Mouse (Mus musculus) kidney, adult 2 months (tissue): Measurements from ENCODE around the gene Rnf207. TPM values are rescaled to one million over a fixed set of nuclear protein-coding genes. Genes with fewer than 3 reads are reported as not detected.

Source experiments
- DNase-seq: peaks from one replicate; pipeline ENCODE4 v3.0.0; 2021
- H3K27ac ChIP-seq: fragments of 200-500 bp; 2 replicates; pipeline ENCODE4 v1.5.1; 2012; ENCODE audit warnings: low read depth, low read length, control low read depth, inconsistent platforms; ENCODE audit not compliant: insufficient read depth
- H3K27me3 ChIP-seq: fragments of 200-500 bp; replicated peaks from 2 replicates; pipeline ENCODE4 v1.6.1; 2012; ENCODE audit warnings: mild to moderate bottlenecking, moderate library complexity, low read length, inconsistent platforms; ENCODE audit not compliant: control insufficient read depth, insufficient read depth
- H3K36me3 ChIP-seq: fragments of 200-500 bp; 2 replicates; pipeline ENCODE4 v1.6.1; 2012; ENCODE audit warnings: mild to moderate bottlenecking, moderate library complexity, low read length, inconsistent platforms; ENCODE audit not compliant: control insufficient read depth, insufficient read depth
- H3K4me1 ChIP-seq: fragments of 200-500 bp; 2 replicates; pipeline ENCODE4 v1.6.1; 2011; ENCODE audit warnings: low read length; ENCODE audit not compliant: control insufficient read depth, insufficient read depth
- H3K4me3 ChIP-seq: fragments of 200-500 bp; 2 replicates; pipeline ENCODE4 v1.5.1; 2011; ENCODE audit warnings: mild to moderate bottlenecking, low read depth, low read length, control low read depth; ENCODE audit not compliant: insufficient read depth
- CTCF ChIP-seq: fragments of 200-500 bp; conservative IDR thresholded peaks from 2 replicates; pipeline ENCODE4 v1.5.1; 2011; ENCODE audit warnings: low read depth, mild to moderate bottlenecking, control low read depth, low read length, moderate library complexity, mixed read lengths; ENCODE audit not compliant: insufficient read depth, insufficient read length
- POLR2A ChIP-seq: fragments of 200-500 bp; IDR thresholded peaks from one replicate; pipeline ENCODE4 v1.6.1; 2011; ENCODE audit warnings: low read depth, low read length, control low read depth
- WGBS: fragments of 180-500 bp; shearing (Covaris S2); methylation state at CpG from one replicate; pipeline ENCODE4 v1.1.7; 2018; 5-methylcytosine and 5-hydroxymethylcytosine counted together
- polyA plus RNA-seq: library from polyadenylated mRNA; depleted of rRNA; stranded (reverse); fragments of >200 nt; gene quantifications from 2 replicates; pipeline ENCODE4 v1.2.3, GENCODE M21; 2012

Rnf207 gene
- polyA plus RNA-seq, 1 experiment: 0.19 TPM

DNA sequence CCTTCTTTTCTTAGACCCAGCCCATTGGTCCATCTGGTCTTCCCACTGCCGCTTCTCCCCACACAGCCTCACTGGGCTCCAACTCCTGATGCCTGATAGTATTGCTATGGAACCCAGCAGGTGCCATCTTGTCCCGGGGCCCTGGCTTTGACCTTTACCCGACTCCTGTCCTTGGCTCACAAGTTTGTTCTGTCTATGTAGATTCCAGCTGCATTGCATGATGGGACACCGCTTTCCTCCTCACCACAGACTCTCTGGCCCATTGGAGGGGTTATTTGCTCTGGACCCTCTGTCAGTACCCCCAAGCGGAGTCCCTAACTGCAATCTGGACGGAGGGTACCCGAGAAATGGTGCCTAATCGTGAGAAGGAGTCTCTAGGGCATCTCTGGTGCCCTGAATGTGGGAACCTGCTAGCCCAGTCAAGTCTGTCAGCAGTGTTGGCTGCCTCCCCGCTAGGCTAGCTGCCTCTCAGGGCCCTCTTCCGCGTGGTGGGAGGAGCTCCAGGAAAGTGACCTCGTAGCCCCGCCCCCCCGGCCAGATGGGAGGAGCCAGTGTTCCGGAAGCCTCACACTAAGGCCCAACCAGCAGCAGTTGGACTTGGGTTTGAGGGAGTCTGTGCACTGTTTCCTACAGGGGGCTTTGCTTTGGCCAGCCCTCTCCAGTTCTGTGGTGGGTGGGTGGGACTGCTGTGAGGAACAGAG is 21.9 kb upstream of the Rnf207 start:
- Histone ChIP-seq H3K27me3 (peaks cover 4% of the 10 kb centered on the region; the same call in 1 of the 2 replicates), H3K27ac (no peak overlapping the region), H3K4me3 (no peak overlapping the region), H3K4me1 (no peaks in the 10 kb centered on the region), H3K36me3 (no peaks in the 10 kb centered on the region)
- DNase-seq: no peak
- TF ChIP-seq CTCF (no peak), POLR2A (no peak)
- WGBS: 43% methylated on average over 15 of the region's 15 CpGs

DNA sequence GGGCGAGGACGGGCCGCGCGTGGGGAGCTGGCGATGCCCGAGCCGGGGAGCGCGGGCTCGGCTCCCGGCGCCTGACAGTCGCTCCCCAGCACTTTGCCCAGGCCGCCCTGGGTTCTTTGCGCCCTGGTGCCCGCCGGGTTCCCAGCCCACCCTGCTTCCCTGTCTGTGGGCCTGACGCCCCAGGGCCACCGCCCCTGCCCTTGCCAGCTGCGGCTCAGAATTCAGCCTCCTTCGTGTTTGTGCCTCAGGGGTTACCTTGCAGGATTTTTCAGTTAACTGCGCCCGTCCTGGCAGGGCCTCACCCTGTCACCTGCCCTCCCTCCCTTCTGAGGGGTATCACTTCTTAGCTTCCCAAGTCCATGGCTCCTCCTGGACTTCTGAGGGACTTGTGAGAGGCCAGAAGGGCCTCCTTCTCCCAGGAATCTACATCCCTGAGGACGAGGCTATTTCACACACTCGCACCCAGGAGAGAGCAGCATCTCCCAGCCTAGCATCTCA is 20.5 kb upstream of the Rnf207 start:
- no peak for DNase-seq
- 5% methylated on average over 25 of the region's 26 CpGs for WGBS
- H3K4me3 ChIP-seq: peak overlapping the region; percentile 30; the same call in 1 of the 2 replicates
- peaks cover 4% of the 10 kb centered on the region; the same call in 1 of the 2 replicates for H3K27me3 ChIP-seq
- no peaks in the 10 kb centered on the region for H3K4me1 ChIP-seq
- TF ChIP-seq CTCF: no peak
- TF ChIP-seq POLR2A: no peak
- no peaks in the 10 kb centered on the region for H3K36me3 ChIP-seq
- H3K27ac ChIP-seq: no peak overlapping the region

- DNase-seq: no peak
- Histone ChIP-seq H3K4me3 (peak within 1 kb of the TSS; percentile 30; the same call in 1 of the 2 replicates), H3K4me1 (no peaks in the 10 kb centered on the region), H3K27me3 (peaks cover 4% of the 10 kb centered on the region; the same call in 1 of the 2 replicates), H3K36me3 (no peaks in the 10 kb centered on the region), H3K27ac (no peak within 1 kb of the TSS)
- TF ChIP-seq POLR2A: no peak
- no peak for TF ChIP-seq CTCF
- 2% methylated on average over 115 of the region's 120 CpGs for WGBS
These were observed 19.9 kb upstream of the Rnf207 start, which contains the start of gene Chd5 for GRCm38 (mm10) chr4:152338419-152339292. Gene Chd5 (plus strand): TSS chr4:152338651.

GRCm38 (mm10) chr4:152337772-152338171 is 19.0 kb upstream of the Rnf207 start:
- TF ChIP-seq POLR2A (no peak), CTCF (no peak)
- DNase-seq: no peak
- Histone ChIP-seq H3K27me3 (peaks cover 4% of the 10 kb centered on the region; the same call in 1 of the 2 replicates), H3K4me3 (no peak overlapping the region), H3K27ac (no peak overlapping the region), H3K4me1 (no peaks in the 10 kb centered on the region), H3K36me3 (no peaks in the 10 kb centered on the region)
- 29% methylated on average over 6 of the region's 6 CpGs for WGBS

DNA sequence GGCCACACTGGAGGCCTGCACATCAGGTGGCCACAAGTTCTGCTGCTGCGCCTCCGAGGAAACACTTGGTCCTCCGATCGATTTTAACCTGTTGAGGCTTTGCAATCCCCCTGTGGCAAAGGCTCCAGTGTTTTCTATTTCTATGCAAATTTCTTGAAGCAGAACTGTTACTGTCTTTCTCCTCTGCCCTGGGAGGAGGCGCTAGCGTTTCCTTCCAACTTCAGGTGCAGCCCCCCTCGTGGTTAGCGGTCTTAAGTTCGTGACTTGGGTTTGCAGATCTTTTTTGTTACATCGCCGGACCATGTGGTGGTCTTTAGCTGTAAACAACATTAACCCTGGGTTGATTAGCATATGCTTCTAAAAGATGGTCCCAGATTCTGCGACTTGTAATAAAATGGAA is 14.8 kb upstream of the Rnf207 start:
- no peak overlapping the region for H3K27ac ChIP-seq
- WGBS: 94% methylated on average over 12 of the region's 12 CpGs
- no peaks in the 10 kb centered on the region for H3K4me1 ChIP-seq
- H3K4me3 ChIP-seq: no peak overlapping the region
- TF ChIP-seq POLR2A: no peak
- TF ChIP-seq CTCF: no peak
- H3K36me3 ChIP-seq: no peaks in the 10 kb centered on the region; the same call in 1 of the 2 replicates
- no peak for DNase-seq
- 0 out of 2 replicates have a peak, but pooled peaks cover 1% of the 10 kb centered on the region for H3K27me3 ChIP-seq

DNA sequence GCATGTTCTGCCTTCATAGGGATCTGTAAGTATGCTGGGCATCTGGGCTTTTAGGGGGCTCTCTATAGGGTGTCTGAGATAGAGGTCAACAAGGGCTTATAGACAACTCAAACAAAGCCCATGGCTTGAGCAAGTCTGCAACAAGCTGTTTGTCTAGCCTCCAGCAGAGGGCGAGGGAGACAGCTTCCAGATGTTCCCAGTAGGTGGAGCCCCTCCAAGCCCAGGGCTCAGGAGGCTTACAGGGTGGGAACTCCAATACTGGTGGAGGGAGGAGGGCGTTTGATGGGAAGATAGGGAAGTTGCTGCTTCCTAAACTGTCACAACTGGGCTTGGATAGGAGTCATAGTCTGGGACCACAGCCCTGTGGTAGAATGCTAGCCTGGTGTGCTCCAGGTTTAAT is 14.2 kb upstream of the Rnf207 start:
- Histone ChIP-seq H3K4me3 (no peak overlapping the region), H3K36me3 (no peaks in the 10 kb centered on the region; the same call in 1 of the 2 replicates), H3K4me1 (no peaks in the 10 kb centered on the region), H3K27me3 (no peaks in the 10 kb centered on the region), H3K27ac (no peak overlapping the region)
- DNase-seq: peak; percentile 60
- no peak for TF ChIP-seq POLR2A
- peak; percentile 94; the same call in 1 of the 2 replicates for TF ChIP-seq CTCF
- WGBS: 21% methylated on average over 2 of the region's 2 CpGs

DNA sequence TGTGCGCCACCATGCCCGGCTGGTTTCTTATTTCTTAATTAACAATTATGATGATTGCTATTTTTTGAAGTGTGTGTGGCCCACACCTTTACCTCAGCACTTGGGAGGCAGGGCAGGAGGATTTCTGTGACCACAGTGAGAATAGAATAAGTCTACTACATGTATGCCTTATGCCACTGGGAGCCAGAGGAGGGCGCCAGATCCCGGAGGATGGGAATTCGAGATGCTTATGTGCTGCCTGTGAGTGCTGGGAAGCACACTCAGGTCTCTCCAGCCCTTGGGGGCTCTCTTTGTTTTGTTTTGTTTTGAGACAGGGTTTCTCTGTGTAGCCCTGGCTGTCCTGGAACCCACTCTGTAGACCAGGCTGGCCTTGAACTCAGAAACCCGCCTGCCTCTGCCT is 9.9 kb upstream of the Rnf207 start:
- DNase-seq: peak; percentile 30

More for the DNA sequence above, 9.9 kb upstream of the Rnf207 start:
- no peaks in the 10 kb centered on the region; the same call in 1 of the 2 replicates for H3K36me3 ChIP-seq
- 74% methylated on average over 6 of the region's 6 CpGs for WGBS
- H3K27ac ChIP-seq: no peak overlapping the region
- TF ChIP-seq CTCF (peak; percentile 46), POLR2A (no peak)
- H3K4me3 ChIP-seq: no peak overlapping the region
- H3K4me1 ChIP-seq: peaks cover 13% of the 10 kb centered on the region
- H3K27me3 ChIP-seq: no peaks in the 10 kb centered on the region
